Mouse (Mus musculus) kidney, embryonic 16.5 days (tissue): ENCODE results near the gene Hist3h2ba. TPM values are rescaled to one million over a fixed set of nuclear protein-coding genes. Genes with fewer than 3 reads are reported as not detected.
A peak's percentile ranks its signal among the peaks of the same experiment; 100 is the strongest.

Source experiments
- ATAC-seq: fragments of 200-750 bp; cut with Nextera tagmentation; 2 replicates; pipeline ENCODE4 v1.8.0; 2017; ENCODE audit warnings: moderate TSS enrichment; ENCODE audit not compliant: low FRiP score, low TSS enrichment
- H3K27ac ChIP-seq: fragments of 300-500 bp; sonication (generic); 2 replicates; pipeline ENCODE4 v1.5.1; 2014; ENCODE audit warnings: low read length
- H3K27me3 ChIP-seq: fragments of 300-500 bp; sonication (generic); 2 replicates; pipeline ENCODE4 v1.6.1; 2014; ENCODE audit warnings: low read length, control low read depth, mixed read lengths; ENCODE audit not compliant: insufficient read depth
- H3K36me3 ChIP-seq: fragments of 300-500 bp; sonication (generic); 2 replicates; pipeline ENCODE4 v1.6.1; 2014; ENCODE audit warnings: low read length, control low read depth, mixed read lengths; ENCODE audit not compliant: insufficient read depth
- H3K4me1 ChIP-seq: fragments of 300-500 bp; sonication (generic); 2 replicates; pipeline ENCODE4 v1.6.1; 2014; ENCODE audit warnings: low read length, control low read depth, mixed read lengths; ENCODE audit not compliant: insufficient read depth
- H3K4me2 ChIP-seq: fragments of 300-500 bp; sonication (generic); replicated peaks from 2 replicates; pipeline ENCODE4 v1.6.1; 2014; ENCODE audit warnings: low read depth, low read length
- H3K4me3 ChIP-seq: fragments of 300-500 bp; sonication (generic); 2 replicates; pipeline ENCODE4 v1.5.1; 2014; ENCODE audit warnings: mild to moderate bottlenecking, low read length
- H3K9ac ChIP-seq: fragments of 300-500 bp; sonication (generic); replicated peaks from 2 replicates; pipeline ENCODE4 v1.6.1; 2014; ENCODE audit warnings: low read length
- H3K9me3 ChIP-seq: fragments of 300-500 bp; sonication (generic); 2 replicates; pipeline ENCODE4 v1.6.1; 2016; ENCODE audit warnings: low read length, control low read depth
- WGBS: fragments of 180-500 bp; shearing (Covaris S2); extraction: QIAGEN DNeasy Blood & Tissue Kit; methylation state at CpG from one replicate; pipeline ENCODE4 v1.1.7; 2014; 5-methylcytosine and 5-hydroxymethylcytosine counted together
- polyA plus RNA-seq: library from polyadenylated mRNA; unstranded; fragments of >200 nt; fragmentation: Nextera tagmentation; extraction: Ambion mirVana; gene quantifications from 2 replicates; pipeline ENCODE4 v1.2.1, GENCODE M21; 2015

The Hist3h2ba gene
- polyA plus RNA-seq, 1 experiment from 2014 or later, result 93.4 TPM

DNA sequence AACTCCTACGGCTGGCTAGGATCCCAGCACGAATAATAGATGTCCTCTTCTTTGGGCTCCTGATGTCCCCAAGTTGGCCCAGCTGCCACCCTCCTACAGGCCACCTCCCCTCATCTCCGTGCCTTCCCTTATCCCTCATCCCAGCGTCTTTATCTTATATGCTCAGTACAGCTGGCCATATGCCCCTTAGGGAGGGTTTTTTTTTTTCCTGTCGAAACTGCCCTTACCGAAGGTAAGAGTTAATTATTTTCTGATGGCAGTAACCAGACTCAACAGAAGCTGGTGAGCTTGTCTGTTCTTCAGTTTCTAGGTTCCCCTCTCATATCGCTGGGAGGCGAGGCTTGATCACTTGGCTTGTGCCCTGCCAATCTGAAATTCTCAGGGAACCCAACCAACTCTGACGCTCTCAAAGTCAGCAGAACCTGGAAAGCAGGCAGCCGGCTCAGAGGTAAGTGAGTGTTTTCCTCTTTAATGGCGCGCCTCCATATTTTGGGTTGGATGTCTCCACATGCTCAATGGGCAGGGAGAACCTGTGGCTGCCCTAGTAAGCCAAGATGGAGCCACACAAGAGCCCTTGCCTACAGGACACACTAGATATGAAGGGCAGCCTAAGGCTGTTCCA is 30.9 kb upstream of the Hist3h2ba start, which contains the start of gene Btnl10:
TSS of gene Btnl10 (plus strand) at position 164 of the 622 bp plus-strand sequence.
- ATAC-seq, result no peak

DNA sequence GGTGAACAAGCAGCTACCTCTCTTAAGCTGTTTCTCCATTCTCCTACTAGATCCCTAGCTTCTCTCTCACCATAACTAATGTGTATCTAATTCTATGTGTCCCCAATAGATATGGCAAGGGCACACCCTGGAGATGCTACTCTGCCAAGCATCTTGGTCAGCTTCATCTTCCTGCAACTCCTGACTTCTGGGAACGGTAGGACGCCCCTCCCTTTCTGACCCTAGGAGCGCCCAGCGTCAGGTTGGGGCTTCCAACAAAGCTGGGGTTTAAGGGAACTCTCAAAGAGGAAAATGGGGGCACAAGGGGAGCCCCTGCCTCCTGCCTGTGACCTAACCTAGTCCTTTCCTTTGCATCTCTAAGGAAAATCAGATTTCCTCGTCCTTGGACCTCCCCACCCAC is 30.0 kb upstream of the Hist3h2ba start:
- Histone ChIP-seq H3K27me3 (no peaks in the 10 kb centered on the region), H3K9ac (no peak overlapping the region), H3K9me3 (no peaks in the 10 kb centered on the region), H3K4me2 (no peak overlapping the region), H3K4me1 (no peaks in the 10 kb centered on the region), H3K36me3 (no peaks in the 10 kb centered on the region), H3K27ac (no peak overlapping the region), H3K4me3 (no peak overlapping the region)
- 75% methylated on average over 5 of the region's 5 CpGs for WGBS
- ATAC-seq, result no peak

More for the DNA sequence above, 30.9 kb upstream of the Hist3h2ba start, which contains the start of gene Btnl10:
- Histone ChIP-seq H3K4me2 (no peak within 1 kb of the TSS), H3K27me3 (no peaks in the 10 kb centered on the region), H3K4me3 (no peak within 1 kb of the TSS), H3K9ac (no peak within 1 kb of the TSS), H3K27ac (no peak within 1 kb of the TSS), H3K9me3 (no peaks in the 10 kb centered on the region), H3K4me1 (no peaks in the 10 kb centered on the region), H3K36me3 (no peaks in the 10 kb centered on the region)
- 77% methylated on average over 12 of the region's 12 CpGs for WGBS

DNA sequence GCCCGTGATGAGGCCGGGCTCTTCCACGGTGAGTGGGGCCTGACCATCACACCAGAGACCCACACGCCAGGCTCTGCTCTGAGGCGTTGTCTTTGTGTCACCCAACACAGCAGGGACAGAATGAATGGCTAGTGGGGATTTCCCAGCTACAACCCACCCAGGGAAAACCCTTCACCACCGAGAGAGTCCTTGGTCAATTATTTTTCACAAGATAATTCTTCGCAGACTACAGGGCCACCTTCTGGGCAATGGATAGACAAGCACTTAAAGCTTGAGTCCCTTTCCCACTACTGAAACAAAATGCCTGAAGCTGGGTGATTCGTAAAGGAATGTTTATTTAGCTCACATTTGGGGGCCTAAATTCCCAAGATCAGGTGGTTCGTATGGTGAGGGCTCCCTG is 26.3 kb upstream of the Hist3h2ba start:
- no peak for ATAC-seq
- no peak overlapping the region for H3K27ac ChIP-seq

DNA sequence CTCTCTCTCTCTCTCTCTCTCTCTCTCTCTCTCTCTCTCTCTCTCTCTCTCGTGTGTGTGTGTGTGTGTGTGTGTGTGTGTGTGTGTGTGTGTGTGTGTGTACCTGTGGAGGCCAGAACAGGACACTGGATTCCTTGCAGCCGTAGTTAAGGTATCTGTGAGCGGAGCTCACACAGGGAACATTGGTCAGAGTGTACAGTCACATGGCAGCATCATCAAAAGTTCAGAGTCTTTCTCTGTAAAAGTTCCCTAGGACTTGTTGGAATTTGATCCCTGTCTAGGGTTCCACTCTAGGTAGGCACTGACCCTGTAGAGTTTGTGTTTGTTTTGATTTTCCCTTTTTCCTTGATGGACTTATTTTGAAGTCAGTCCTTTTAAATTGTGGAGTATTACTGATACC is 22.1 kb upstream of the Hist3h2ba start:
- WGBS, result 78% methylated on average over 2 of the region's 3 CpGs
- Histone ChIP-seq H3K27ac (no peak overlapping the region), H3K4me3 (no peak overlapping the region), H3K4me2 (no peak overlapping the region), H3K27me3 (no peaks in the 10 kb centered on the region), H3K4me1 (peaks cover 4% of the 10 kb centered on the region), H3K9ac (no peak overlapping the region), H3K36me3 (peaks cover 9% of the 10 kb centered on the region; the same call in 1 of the 2 replicates), H3K9me3 (no peaks in the 10 kb centered on the region)
- no peak for ATAC-seq

More for the DNA sequence above, 26.3 kb upstream of the Hist3h2ba start:
- H3K9ac ChIP-seq, result no peak overlapping the region
- no peaks in the 10 kb centered on the region for H3K9me3 ChIP-seq
- no peaks in the 10 kb centered on the region for H3K4me1 ChIP-seq
- H3K27me3 ChIP-seq, result no peaks in the 10 kb centered on the region
- no peak overlapping the region for H3K4me2 ChIP-seq
- 78% methylated on average over 9 of the region's 9 CpGs for WGBS
- H3K36me3 ChIP-seq, result no peaks in the 10 kb centered on the region
- H3K4me3 ChIP-seq, result no peak overlapping the region

DNA sequence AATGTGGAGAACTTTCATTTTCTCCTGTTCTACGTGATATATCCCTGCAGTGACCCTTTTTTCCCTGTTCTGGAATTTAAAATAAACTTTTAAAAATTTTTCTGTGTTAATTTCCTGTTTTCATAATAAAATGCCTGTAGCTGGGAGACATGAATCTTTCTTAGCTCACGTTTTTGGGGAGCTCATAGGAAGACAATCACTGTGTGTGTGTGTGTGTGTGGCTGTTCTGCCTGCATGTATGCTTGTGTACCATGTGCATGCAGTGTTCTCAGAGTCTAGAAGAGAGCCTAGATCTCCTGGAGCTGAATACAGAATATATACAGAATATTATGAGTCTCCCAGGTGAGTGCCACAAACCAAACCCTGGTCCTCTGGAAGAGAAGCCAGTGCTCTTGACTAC is 21.7 kb upstream of the Hist3h2ba start:
- Histone ChIP-seq H3K4me1 (peaks cover 4% of the 10 kb centered on the region), H3K4me2 (no peak overlapping the region), H3K4me3 (no peak overlapping the region), H3K27ac (no peak overlapping the region), H3K9me3 (no peaks in the 10 kb centered on the region), H3K9ac (no peak overlapping the region), H3K36me3 (peaks cover 13% of the 10 kb centered on the region), H3K27me3 (no peaks in the 10 kb centered on the region)
- ATAC-seq, result no peak
- 55% methylated on average over 2 of the region's 2 CpGs for WGBS

- H3K27ac ChIP-seq, result peak overlapping the region; percentile 55
- 31% methylated on average over 20 of the region's 20 CpGs for WGBS
- ATAC-seq, result peak; percentile 70
- H3K4me1 ChIP-seq, result peaks cover 4% of the 10 kb centered on the region
- H3K4me2 ChIP-seq, result peak overlapping the region; percentile 46
- H3K9me3 ChIP-seq, result no peaks in the 10 kb centered on the region
- H3K9ac ChIP-seq, result peak overlapping the region; percentile 48; the same call in 1 of the 2 replicates
- peak overlapping the region; percentile 31 for H3K4me3 ChIP-seq
- H3K36me3 ChIP-seq, result peaks cover 22% of the 10 kb centered on the region
- H3K27me3 ChIP-seq, result no peaks in the 10 kb centered on the region
These were observed 20.7 kb upstream of the Hist3h2ba start for GRCm38 (mm10) chr11:58927790-58928651.

GRCm38 (mm10) chr11:58929055-58929454 is 19.7 kb upstream of the Hist3h2ba start:
- 62% methylated on average over 4 of the region's 4 CpGs for WGBS

DNA sequence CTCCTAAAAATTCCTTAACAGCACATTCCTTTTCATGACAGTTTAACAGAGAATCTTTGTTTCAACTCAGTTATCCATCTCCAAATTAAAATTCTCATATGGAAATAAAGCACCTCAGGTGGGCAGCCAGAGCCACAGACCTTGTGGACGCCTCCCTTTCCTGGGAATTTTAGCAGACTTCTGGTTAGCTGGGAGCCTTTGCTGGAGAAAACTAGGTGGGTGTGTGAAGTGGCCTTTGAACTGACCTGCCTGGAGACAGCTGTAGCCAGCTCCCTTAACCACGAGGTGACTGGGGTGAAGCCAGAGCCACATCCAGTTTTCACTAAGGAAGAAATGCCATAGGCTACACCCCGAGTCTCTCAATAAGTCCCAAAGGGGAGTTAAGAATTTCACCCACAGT is 19.1 kb upstream of the Hist3h2ba start:
- Histone ChIP-seq H3K4me2 (no peak overlapping the region), H3K36me3 (peaks cover 38% of the 10 kb centered on the region), H3K4me3 (no peak overlapping the region), H3K9ac (no peak overlapping the region), H3K9me3 (no peaks in the 10 kb centered on the region), H3K4me1 (peaks cover 4% of the 10 kb centered on the region), H3K27me3 (no peaks in the 10 kb centered on the region), H3K27ac (no peak overlapping the region)
- WGBS, result 42% methylated on average over 3 of the region's 3 CpGs
- no peak for ATAC-seq

More at GRCm38 (mm10) chr11:58929055-58929454, 19.7 kb upstream of the Hist3h2ba start:
- no peak overlapping the region for H3K9ac ChIP-seq
- no peaks in the 10 kb centered on the region for H3K9me3 ChIP-seq
- no peak overlapping the region for H3K4me3 ChIP-seq
- peaks cover 4% of the 10 kb centered on the region for H3K4me1 ChIP-seq
- H3K27ac ChIP-seq, result 0 out of 2 replicates have a peak overlapping the region, but pooled peaks have one; percentile 13
- no peaks in the 10 kb centered on the region for H3K27me3 ChIP-seq
- H3K36me3 ChIP-seq, result peaks cover 33% of the 10 kb centered on the region
- H3K4me2 ChIP-seq, result no peak overlapping the region
- no peak for ATAC-seq

DNA sequence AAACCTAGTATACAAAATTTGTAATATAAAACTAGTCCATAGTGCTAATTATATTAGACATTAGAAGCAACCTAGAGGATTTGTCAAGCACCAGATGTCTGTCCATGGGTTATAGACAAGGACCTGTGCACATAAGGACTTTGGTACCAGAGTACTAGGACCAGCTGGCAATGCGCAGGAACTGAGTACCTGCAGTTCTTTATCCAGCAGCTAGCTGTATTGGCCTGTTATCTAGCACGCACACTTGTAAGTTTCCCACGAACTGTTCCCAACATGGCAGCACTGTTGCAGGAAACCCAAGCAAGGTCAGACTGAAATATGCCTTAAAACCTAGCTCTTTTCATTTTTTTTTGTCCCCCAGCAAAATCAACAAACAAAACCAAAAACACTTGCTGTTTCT is 18.5 kb upstream of the Hist3h2ba start:
- H3K9ac ChIP-seq, result no peak overlapping the region
- no peaks in the 10 kb centered on the region for H3K27me3 ChIP-seq
- peaks cover 38% of the 10 kb centered on the region for H3K36me3 ChIP-seq
- H3K27ac ChIP-seq, result no peak overlapping the region
- no peak overlapping the region for H3K4me2 ChIP-seq
- no peaks in the 10 kb centered on the region for H3K9me3 ChIP-seq
- H3K4me1 ChIP-seq, result peaks cover 4% of the 10 kb centered on the region
- H3K4me3 ChIP-seq, result no peak overlapping the region
- 93% methylated on average over 3 of the region's 3 CpGs for WGBS
- no peak for ATAC-seq

DNA sequence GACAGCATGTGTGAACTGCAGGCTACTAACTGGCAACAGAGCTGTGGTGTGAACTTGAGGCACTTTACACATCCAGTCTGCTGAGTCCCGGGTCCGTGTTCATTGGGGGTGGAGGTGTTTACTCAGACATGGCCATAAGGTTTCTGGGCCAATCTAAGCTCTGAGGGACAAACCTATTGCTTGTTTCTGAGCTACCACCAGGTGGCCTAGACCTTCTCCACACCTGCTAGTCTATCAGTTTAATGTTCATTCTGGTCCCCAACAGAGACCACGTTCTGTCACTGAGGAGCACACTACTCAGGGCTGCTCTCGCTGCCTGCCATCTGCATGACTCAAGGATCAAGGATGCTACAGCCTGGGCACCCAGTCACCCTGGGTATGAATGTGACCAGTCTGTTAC is 17.1 kb upstream of the Hist3h2ba start:
- ATAC-seq, result no peak
- Histone ChIP-seq H3K4me1 (peaks cover 4% of the 10 kb centered on the region), H3K36me3 (peaks cover 46% of the 10 kb centered on the region), H3K27me3 (no peaks in the 10 kb centered on the region), H3K27ac (no peak overlapping the region), H3K4me2 (no peak overlapping the region), H3K4me3 (no peak overlapping the region), H3K9me3 (no peaks in the 10 kb centered on the region), H3K9ac (no peak overlapping the region)
- 57% methylated on average over 4 of the region's 4 CpGs for WGBS
